Mouse (Mus musculus) hindbrain, postnatal 0 days (tissue): ENCODE data around the gene Ebf3. TPM values are rescaled to one million over a fixed set of nuclear protein-coding genes. Genes with fewer than 3 reads are reported as not detected.

Experiments used
- ATAC-seq: fragments of 200-750 bp; cut with Nextera tagmentation; 2 replicates; pipeline ENCODE4 v1.8.0; 2017; ENCODE audit warnings: mild to moderate bottlenecking, moderate TSS enrichment, moderate library complexity
- DNase-seq: peaks from one replicate; pipeline ENCODE4 v3.0.0-alpha.2; 2015; ENCODE audit warnings: low spot score
- H3K27ac ChIP-seq: fragments of 300-500 bp; sonication (generic); 2 replicates; pipeline ENCODE4 v1.5.1; 2014; ENCODE audit warnings: mild to moderate bottlenecking
- H3K27me3 ChIP-seq: fragments of 300-500 bp; sonication (generic); 2 replicates; pipeline ENCODE4 v1.6.1; 2014; ENCODE audit warnings: low read length, mixed read lengths; ENCODE audit not compliant: insufficient read depth
- H3K36me3 ChIP-seq: fragments of 300-500 bp; sonication (generic); 2 replicates; pipeline ENCODE4 v1.6.1; 2014; ENCODE audit warnings: low read length, mixed read lengths; ENCODE audit not compliant: insufficient read depth
- H3K4me1 ChIP-seq: fragments of 300-500 bp; sonication (generic); 2 replicates; pipeline ENCODE4 v1.6.1; 2014; ENCODE audit warnings: antibody characterized with exemption, low read length, mixed read lengths; ENCODE audit not compliant: insufficient read depth
- H3K4me2 ChIP-seq: fragments of 300-500 bp; sonication (generic); 2 replicates; pipeline ENCODE4 v1.6.1; 2014; ENCODE audit warnings: low read depth, mild to moderate bottlenecking, low read length, moderate library complexity, mixed read lengths
- H3K4me3 ChIP-seq: fragments of 300-500 bp; sonication (generic); 2 replicates; pipeline ENCODE4 v1.5.1; 2014; ENCODE audit warnings: low read length
- H3K9ac ChIP-seq: fragments of 300-500 bp; sonication (generic); replicated peaks from 2 replicates; pipeline ENCODE4 v1.6.1; 2014; ENCODE audit warnings: mild to moderate bottlenecking, low read length, moderate library complexity, mixed read lengths
- H3K9me3 ChIP-seq: fragments of 300-500 bp; sonication (generic); 2 replicates; pipeline ENCODE4 v1.6.1; 2016; ENCODE audit warnings: low read length, mixed read lengths
- CTCF ChIP-seq: IDR thresholded peaks from 2 replicates; pipeline ENCODE4 v1.5.1; 2016; ENCODE audit warnings: antibody characterized with exemption, control low read depth, low read depth
- WGBS: fragments of 180-500 bp; shearing (Covaris S2); extraction: QIAGEN DNeasy Blood & Tissue Kit; methylation state at CpG from one replicate; pipeline ENCODE4 v1.1.7; 2014; 5-methylcytosine and 5-hydroxymethylcytosine counted together
- polyA plus RNA-seq: library from polyadenylated mRNA; unstranded; fragments of >200 nt; fragmentation: Nextera tagmentation; extraction: Ambion mirVana; gene quantifications from 2 replicates; pipeline ENCODE4 v1.2.1, GENCODE M21; 2015
- total RNA-seq: library from RNA; depleted of rRNA; stranded (reverse); fragments of >200 nt; gene quantifications from 2 replicates; pipeline ENCODE4 v1.2.3, GENCODE M21; 2014; rRNA removed

The Ebf3 gene
- total RNA-seq (123 and 142 TPM in 2 replicates), polyA plus RNA-seq (11.5 and 13.0 TPM in 2 replicates)

- under 1% methylated on average over 81 of the region's 127 CpGs for WGBS
- ATAC-seq (peak; percentile 87), DNase-seq (peak; percentile 95)
- Histone ChIP-seq H3K27me3 (peaks cover 31% of the 10 kb centered on the region), H3K9me3 (no peaks in the 10 kb centered on the region), H3K27ac (peak within 1 kb of the TSS; percentile 91), H3K4me2 (peak within 1 kb of the TSS; percentile 70), H3K4me1 (peaks cover 1% of the 10 kb centered on the region; the same call in 1 of the 2 replicates), H3K4me3 (peak within 1 kb of the TSS; percentile 75), H3K9ac (peak within 1 kb of the TSS; percentile 84), H3K36me3 (no peaks in the 10 kb centered on the region)
- TF ChIP-seq CTCF = no peak
Observed at GRCm38 (mm10) chr7:137313904-137314691, at the start of gene Ebf3. TSS of gene Ebf3 (minus strand) at chr7:137314445.

DNA sequence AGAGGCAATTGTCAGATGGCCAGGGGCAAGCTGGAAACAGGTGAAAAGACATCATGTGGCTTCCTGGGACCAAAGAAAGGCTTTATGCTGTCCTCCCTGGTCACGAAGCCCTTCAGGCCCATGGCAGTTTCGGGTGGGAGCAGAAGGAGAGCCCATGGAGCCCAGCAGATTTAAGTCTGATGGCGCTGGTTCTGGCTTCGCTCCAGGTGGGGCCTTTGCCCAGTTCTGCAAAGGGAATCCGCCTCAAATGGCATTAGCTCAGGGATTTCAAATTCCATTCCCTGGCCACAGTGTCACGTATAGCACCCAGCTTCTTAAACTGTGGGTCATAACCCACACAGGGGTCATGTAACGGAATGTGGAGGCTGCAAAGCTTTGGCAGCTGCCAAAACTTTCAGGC, 32.6 kb upstream of the Ebf3 start:
- ATAC-seq (no peak), DNase-seq (no peak)
- Histone ChIP-seq H3K4me1 (no peaks in the 10 kb centered on the region), H3K9me3 (no peaks in the 10 kb centered on the region), H3K4me3 (no peak overlapping the region), H3K9ac (no peak overlapping the region), H3K4me2 (no peak overlapping the region), H3K27ac (no peak overlapping the region), H3K27me3 (no peaks in the 10 kb centered on the region), H3K36me3 (no peaks in the 10 kb centered on the region)
- whole genome bisulfite sequencing = 55% methylated on average over 7 of the region's 7 CpGs
- no peak for TF ChIP-seq CTCF

DNA sequence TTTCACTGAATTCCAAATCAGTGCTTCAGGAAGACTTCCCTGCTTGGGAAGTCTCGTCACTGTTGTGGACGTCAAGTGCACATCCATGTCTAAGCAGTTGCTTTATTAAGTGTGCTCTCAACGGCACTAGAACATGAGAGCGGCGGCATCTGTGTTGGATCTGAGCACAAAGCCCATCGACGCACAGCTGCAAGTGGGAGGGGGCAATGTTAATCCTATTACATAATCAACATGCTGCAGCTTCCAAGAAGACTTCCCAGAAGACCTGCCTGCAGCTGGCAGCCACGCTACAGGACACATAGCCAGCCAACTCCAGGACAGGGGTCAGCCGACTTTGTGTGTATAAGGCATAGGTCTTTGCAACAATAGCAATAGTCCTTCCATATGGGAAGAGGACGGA, 31.8 kb upstream of the Ebf3 start:
- Histone ChIP-seq H3K9me3 (no peaks in the 10 kb centered on the region), H3K4me3 (no peak overlapping the region), H3K4me1 (no peaks in the 10 kb centered on the region), H3K27me3 (no peaks in the 10 kb centered on the region), H3K27ac (no peak overlapping the region), H3K4me2 (no peak overlapping the region), H3K9ac (no peak overlapping the region), H3K36me3 (no peaks in the 10 kb centered on the region)
- no peak for DNase-seq
- TF ChIP-seq CTCF = no peak
- 62% methylated on average over 10 of the region's 10 CpGs for WGBS
- no peak for ATAC-seq

- H3K27ac ChIP-seq = no peak overlapping the region
- DNase-seq = no peak
- no peaks in the 10 kb centered on the region for H3K4me1 ChIP-seq
- no peak overlapping the region for H3K9ac ChIP-seq
- no peak for ATAC-seq
- no peak overlapping the region for H3K4me3 ChIP-seq
- no peaks in the 10 kb centered on the region for H3K9me3 ChIP-seq
- no peak overlapping the region for H3K4me2 ChIP-seq
- H3K36me3 ChIP-seq = no peaks in the 10 kb centered on the region
- TF ChIP-seq CTCF = no peak
- WGBS = 82% methylated on average over 2 of the region's 2 CpGs
- peaks cover 5% of the 10 kb centered on the region; the same call in 1 of the 2 replicates for H3K27me3 ChIP-seq
Observed at GRCm38 (mm10) chr7:137333951-137334350, 19.7 kb upstream of the Ebf3 start.

- Histone ChIP-seq H3K27ac (peak overlapping the region; percentile 36; the same call in 1 of the 2 replicates), H3K36me3 (no peaks in the 10 kb centered on the region)
- ATAC-seq = no peak
Observed at GRCm38 (mm10) chr7:137322926-137323325, 8.7 kb upstream of the Ebf3 start.

DNA sequence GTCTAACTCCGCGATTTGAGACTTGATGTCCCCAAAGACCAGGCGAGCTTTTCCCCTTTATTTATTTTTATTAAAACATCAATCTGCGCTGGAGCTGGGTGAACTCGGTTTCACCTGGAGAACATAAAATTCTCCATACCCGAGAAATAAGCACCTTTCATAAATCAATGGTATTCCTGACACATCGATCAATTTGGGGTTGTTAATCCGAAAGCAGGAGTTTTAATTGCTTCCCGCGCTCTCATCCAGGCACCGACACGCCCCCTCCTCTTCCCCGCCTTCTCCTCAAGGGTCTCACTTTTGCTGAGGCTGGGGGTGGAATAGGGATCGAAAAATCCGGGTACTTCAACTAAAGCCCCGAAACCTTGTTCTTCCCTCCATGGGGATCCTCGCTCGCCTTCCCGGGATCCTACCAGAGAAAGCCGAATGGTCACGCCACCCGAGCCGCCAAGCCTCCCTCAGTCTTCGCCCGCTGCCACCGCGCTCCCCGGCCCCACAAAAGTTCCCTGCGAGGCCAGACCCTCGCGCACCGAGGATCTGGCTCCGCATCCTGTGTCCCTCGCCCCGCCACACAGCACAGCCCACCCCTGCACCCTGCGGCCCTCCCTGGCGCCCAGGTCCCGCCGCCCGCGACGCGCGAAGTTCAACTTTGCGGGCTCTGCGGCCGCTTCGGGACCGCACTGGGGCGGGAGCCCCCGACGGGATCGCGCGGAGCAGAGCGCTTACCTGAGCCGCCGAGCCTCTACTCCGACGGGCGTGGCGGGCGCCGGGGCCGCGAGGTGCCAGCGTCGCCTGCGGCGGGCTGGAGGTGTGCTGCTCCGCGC, 7.9 kb upstream of the Ebf3 start:
- under 1% methylated on average over 70 of the region's 72 CpGs for WGBS
- no peak for DNase-seq
- Histone ChIP-seq H3K27ac (no peak overlapping the region), H3K9ac (peak overlapping the region; percentile 44), H3K4me1 (peaks cover 3% of the 10 kb centered on the region; the same call in 1 of the 2 replicates), H3K9me3 (no peaks in the 10 kb centered on the region), H3K4me2 (peak overlapping the region; percentile 60), H3K4me3 (peak overlapping the region; percentile 40), H3K27me3 (peaks cover 52% of the 10 kb centered on the region), H3K36me3 (no peaks in the 10 kb centered on the region)
- TF ChIP-seq CTCF = no peak
- ATAC-seq = 0 out of 2 replicates have a peak, but pooled peaks have one; percentile 8

More at GRCm38 (mm10) chr7:137322926-137323325, 8.7 kb upstream of the Ebf3 start:
- Histone ChIP-seq H3K4me1 (peaks cover 3% of the 10 kb centered on the region; the same call in 1 of the 2 replicates), H3K4me2 (peak overlapping the region; percentile 60), H3K27me3 (peaks cover 45% of the 10 kb centered on the region), H3K4me3 (peak overlapping the region; percentile 40), H3K9ac (peak overlapping the region; percentile 44), H3K9me3 (no peaks in the 10 kb centered on the region)
- DNase-seq = no peak
- WGBS = 2% methylated on average over 20 of the region's 21 CpGs
- TF ChIP-seq CTCF = no peak
